Mouse (Mus musculus): ENCODE measurements around the gene Gja5.

The Gja5 gene

GRCm38 (mm10) chr3:96936241-96936640 lies 31.7 kb downstream of the Gja5 start:
- DNase-seq (ENCODE audit: low read depth, low spot score): peak; percentile 12

DNA sequence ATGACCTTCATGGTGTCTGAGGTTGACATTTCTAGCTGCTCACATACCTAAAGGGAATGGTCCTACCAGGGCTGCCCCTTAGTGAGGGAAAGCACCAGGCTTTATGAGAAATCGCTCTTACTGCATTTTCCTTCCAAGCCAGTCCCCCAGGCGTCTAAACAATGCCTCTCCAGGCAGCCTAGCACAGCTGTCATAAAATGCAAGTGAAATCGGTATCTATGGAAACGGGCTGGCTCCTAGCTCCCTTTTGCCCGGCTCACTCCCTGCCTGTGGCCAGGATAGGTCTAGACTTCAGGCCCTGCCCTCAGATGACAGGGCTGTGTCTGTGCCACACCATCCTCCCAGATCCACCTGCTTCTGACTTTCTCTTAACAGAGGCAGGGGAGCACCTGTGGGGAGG lies 33.1 kb downstream of the Gja5 start:
- no peak for DNase-seq (ENCODE audit: low read depth, low spot score)

DNA sequence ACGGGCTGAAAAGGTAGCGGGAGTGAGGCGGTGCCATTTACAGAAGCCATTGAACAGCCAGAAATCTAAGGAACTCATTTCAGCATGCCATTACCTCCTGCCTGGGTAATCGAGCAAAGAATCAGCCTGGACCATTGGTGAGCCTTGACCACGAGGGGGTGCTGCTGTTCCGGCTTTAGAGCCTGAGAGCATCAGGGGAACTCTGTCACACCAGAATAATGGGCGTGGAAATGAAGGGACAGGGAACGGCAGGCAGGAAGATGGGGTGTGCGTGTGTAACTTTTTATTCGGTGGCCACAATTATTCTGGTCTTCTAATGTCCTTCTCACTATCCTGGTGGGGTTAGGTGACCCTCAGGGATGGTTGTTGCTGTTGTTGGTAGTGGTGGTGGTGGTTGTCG lies 34.2 kb downstream of the Gja5 start:
- DNase-seq (ENCODE audit: low read depth, low spot score): no peak

- DNase-seq (ENCODE audit: low read depth, low spot score): no peak
These were observed 38.2 kb downstream of the Gja5 start for GRCm38 (mm10) chr3:96942706-96943105.

GRCm38 (mm10) chr3:96953489-96954233 lies 49.2 kb downstream of the Gja5 start:
- no peak for DNase-seq (ENCODE audit: low read depth, low spot score)

- DNase-seq (ENCODE audit: low read depth, low spot score): no peak
These were observed 56.1 kb downstream of the Gja5 start for GRCm38 (mm10) chr3:96960597-96960996.

- no peak for DNase-seq (ENCODE audit: low read depth, low spot score)
These were observed 58.9 kb downstream of the Gja5 start for GRCm38 (mm10) chr3:96963088-96964034.

DNA sequence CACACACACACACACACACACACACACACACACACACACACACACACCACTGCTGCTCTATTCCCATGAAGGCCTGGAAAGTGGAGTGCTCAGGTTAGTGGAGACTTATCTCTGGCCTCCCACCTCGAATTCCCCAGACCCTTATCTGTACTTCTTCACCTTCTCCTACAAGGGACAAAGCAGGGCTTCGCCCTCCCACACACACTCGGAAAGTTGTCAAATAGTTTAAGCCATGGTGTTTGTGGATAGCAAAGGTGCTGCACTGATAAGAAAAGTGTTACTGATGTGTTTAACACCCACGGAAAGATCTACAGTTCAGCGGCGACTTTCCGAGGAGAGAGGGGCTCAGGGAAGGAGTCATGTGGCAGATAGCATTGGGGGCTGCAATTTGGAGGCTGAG lies 66.5 kb downstream of the Gja5 start:
- DNase-seq (ENCODE audit: low read depth, low spot score): no peak

GRCm38 (mm10) chr3:96974467-96974866 lies 70.0 kb downstream of the Gja5 start:
- no peak for DNase-seq (ENCODE audit: low read depth, low spot score)

DNA sequence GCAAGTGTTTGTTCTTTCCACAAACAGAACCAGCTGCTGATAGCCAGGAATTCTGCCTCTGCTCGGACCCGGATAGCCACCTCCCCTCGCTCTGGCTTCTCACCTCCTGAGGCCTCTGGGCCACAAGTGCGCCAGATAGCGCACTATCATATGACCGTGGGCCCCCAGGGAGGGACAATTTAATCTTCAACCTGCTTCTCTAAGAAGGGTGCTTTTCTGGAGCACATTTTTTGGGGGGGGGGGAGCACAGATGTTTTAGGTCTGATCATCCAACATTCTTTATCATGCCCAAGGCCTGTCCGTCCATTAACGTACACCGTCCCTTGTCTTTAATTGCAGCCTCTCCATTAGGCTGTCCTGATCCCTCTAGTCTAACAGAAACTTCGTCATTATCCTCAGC lies 71.1 kb downstream of the Gja5 start:
- DNase-seq (ENCODE audit: low read depth, low spot score): no peak

DNA sequence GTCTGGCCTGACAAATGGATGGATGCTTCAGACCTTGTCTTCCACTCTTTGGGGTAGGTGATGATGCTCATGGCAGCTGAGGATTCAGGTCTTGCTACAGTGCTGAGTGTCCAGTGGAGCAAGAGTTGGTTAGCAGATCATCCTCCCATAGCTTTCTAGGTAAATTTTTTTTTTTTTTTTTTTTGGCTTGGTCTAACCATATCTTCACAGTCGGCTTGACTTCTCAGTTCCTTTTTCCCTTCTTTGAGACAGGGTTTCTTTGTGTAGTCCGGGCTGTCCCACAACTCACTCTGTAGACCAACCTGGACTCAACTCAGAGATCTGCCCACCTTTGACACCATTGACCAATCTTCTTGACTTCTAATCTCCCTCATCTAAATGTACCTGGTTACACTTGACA lies 73.0 kb downstream of the Gja5 start:
- no peak for DNase-seq (ENCODE audit: low read depth, low spot score)

DNA sequence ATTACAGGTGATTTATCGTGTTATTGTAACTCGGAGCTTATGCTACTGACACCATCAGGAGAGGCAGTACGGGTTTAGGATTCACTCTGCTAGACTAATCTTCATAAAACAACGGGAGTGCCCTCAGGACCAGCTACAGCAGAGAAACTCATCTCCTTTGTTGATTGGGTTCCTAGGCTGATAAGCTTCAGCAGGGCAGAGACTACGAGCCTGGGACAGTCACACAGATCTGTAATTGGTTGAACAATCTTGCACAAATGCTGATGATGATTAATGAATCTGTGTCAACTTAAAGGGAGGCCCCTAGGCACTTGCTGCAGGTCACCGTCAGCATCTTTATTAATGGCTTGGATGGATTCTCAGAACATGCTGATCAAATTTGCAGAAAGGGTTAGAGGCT lies 74.0 kb downstream of the Gja5 start:
- DNase-seq (ENCODE audit: low read depth, low spot score): no peak

- DNase-seq (ENCODE audit: low read depth, low spot score): no peak
These were observed 74.5 kb downstream of the Gja5 start for GRCm38 (mm10) chr3:96979020-96979419.

GRCm38 (mm10) chr3:96981833-96982232 lies 77.3 kb downstream of the Gja5 start:
- DNase-seq (ENCODE audit: low read depth, low spot score): no peak

GRCm38 (mm10) chr3:96982666-96983065 lies 78.2 kb downstream of the Gja5 start:
- no peak for DNase-seq (ENCODE audit: low read depth, low spot score)

- DNase-seq (ENCODE audit: low read depth, low spot score): no peak
These were observed 88.0 kb downstream of the Gja5 start for GRCm38 (mm10) chr3:96992526-96992925.

DNA sequence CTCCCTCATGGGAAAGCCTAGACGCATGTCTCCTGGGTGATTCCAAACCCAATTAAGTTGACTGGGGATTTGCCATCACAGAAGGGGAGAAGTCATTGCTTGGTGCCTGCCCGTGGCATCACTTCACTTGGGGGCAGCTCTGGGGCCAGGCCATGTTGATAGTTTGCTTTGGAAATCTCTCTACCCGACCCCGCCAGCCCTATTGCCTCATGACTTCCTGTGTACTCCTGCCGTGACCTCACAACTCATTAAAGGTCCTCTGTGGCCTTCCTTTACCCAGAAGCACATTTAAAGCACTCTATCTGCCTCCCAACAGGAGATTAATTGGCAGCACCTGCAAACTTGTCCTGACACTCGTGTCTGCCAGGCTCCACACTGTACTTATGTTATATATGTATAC lies 93.3 kb downstream of the Gja5 start:
- no peak for DNase-seq (ENCODE audit: low read depth, low spot score)

DNA sequence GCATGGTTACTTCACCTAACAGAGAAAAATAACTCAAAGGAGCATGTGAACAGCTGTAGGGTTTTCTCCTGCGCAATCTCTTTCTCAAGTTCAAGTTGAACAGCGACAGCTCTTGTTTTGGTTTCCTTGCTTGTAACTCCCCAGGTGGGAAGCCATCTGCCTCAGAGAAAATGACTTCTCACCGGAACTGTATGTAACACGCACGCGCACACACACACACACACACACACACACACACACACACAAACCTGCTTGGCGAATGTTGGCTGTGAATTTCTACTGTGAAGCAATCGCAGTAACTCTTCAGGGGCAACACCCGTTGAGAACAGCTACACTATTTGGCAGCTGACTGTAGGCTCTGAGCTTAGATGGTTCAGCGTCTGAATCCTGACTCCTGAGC lies 98.6 kb downstream of the Gja5 start:
- DNase-seq (ENCODE audit: low read depth, low spot score): no peak

GRCm38 (mm10) chr3:97004509-97004908 lies 100.0 kb downstream of the Gja5 start:
- no peak for DNase-seq (ENCODE audit: low read depth, low spot score)

DNA sequence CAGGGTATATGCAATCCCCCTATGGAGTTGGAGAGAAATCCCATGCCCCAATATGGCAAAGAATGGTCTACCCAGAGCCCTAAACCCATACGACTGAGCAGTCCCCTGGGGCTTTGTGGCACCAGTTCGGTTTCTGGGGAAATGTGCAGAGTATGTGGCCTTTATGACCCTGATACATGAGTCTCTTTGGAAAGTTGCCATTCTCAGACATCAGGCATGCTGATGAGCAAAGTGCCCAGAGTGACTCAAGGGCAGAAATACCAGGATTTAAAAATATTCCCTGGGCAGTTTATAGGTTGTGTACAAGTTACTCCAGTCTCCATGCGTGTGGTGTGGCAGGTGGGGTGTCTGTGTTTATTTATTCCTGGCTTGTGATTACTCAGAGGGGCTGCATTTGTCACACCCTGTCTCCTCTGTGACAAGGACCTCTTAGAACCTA lies 102.5 kb downstream of the Gja5 start:
- no peak for DNase-seq (ENCODE audit: low read depth, low spot score)

DNA sequence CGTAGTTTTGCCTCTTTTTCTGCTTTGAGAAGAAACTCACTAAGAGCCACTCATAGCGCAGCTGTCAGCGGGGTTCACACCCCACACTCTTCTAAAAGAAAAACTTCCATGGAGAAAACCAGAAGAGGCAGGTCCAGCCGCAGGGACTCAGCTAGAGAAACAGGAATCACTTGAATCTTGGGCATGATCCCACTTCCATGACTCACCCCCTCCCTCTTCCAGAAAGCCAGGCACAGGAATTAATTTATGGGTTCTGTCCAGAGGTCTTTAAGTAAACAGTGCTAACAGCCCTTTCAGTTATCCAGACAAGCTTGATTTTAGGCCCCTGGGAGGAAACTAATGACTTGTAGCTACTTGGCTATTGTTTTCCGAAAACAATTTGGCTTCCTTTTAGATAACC lies 120.7 kb downstream of the Gja5 start:
- DNase-seq (ENCODE audit: low read depth, low spot score): no peak

GRCm38 (mm10) chr3:97032053-97032496 lies 127.6 kb downstream of the Gja5 start:
- no peak for DNase-seq (ENCODE audit: low read depth, low spot score)

- DNase-seq (ENCODE audit: low read depth, low spot score): no peak
These were observed 131.1 kb downstream of the Gja5 start for GRCm38 (mm10) chr3:97035558-97035957.

Measured in c-Kit-negative CD71-positive TER-119-positive erythroid progenitor cells, embryonic 14.5 days (primary cell).